Mouse (Mus musculus): ENCODE results near the gene Slc1a5. TPM values are rescaled to one million over a fixed set of nuclear protein-coding genes. Genes with fewer than 3 reads are reported as not detected.

Slc1a5 gene
- polyA plus RNA-seq, 1 experiment from 2014 or later: 26.5 TPM

GRCm38 (mm10) chr7:16837916-16838803, 57.0 kb downstream of the Slc1a5 start:
- no peaks in the 10 kb centered on the region for H3K27me3 ChIP-seq (replicated peaks; ENCODE audit: control insufficient read depth, insufficient read depth, low read length)
- no peak overlapping the region for H3K4me2 ChIP-seq (ENCODE audit: low read depth, low read length)
- DNase-seq (ENCODE audit: low spot score) (no peak), ATAC-seq (ENCODE audit: low read depth) (no peak)
- 0 out of 2 replicates have a peak, but pooled peaks cover 3% of the 10 kb centered on the region for H3K4me1 ChIP-seq (ENCODE audit: control insufficient read depth, insufficient read depth, low read length)
- 93% methylated on average over 18 of the region's 18 CpGs for WGBS
- H3K9ac ChIP-seq (ENCODE audit: low read depth, low read length): no peak overlapping the region
- no peak overlapping the region for H3K27ac ChIP-seq (replicated peaks; ENCODE audit: low read depth, low read length)
- H3K9me3 ChIP-seq (ENCODE audit: control insufficient read depth, low read length): no peaks in the 10 kb centered on the region
- H3K4me3 ChIP-seq (ENCODE audit: low read depth, low read length): no peak overlapping the region
- H3K36me3 ChIP-seq (ENCODE audit: control insufficient read depth, insufficient read depth, low read length): peaks cover 80% of the 10 kb centered on the region

- no peak for ATAC-seq (ENCODE audit: low read depth)
- Histone ChIP-seq H3K4me3 (ENCODE audit: low read depth, low read length) (no peak overlapping the region), H3K4me2 (ENCODE audit: low read depth, low read length) (no peak overlapping the region), H3K9me3 (ENCODE audit: control insufficient read depth, low read length) (no peaks in the 10 kb centered on the region), H3K9ac (ENCODE audit: low read depth, low read length) (no peak overlapping the region), H3K27ac (replicated peaks; ENCODE audit: low read depth, low read length) (no peak overlapping the region), H3K4me1 (ENCODE audit: control insufficient read depth, insufficient read depth, low read length) (0 out of 2 replicates have a peak, but pooled peaks cover 7% of the 10 kb centered on the region), H3K27me3 (replicated peaks; ENCODE audit: control insufficient read depth, insufficient read depth, low read length) (no peaks in the 10 kb centered on the region), H3K36me3 (ENCODE audit: control insufficient read depth, insufficient read depth, low read length) (peaks cover 72% of the 10 kb centered on the region)
- no peak for DNase-seq (ENCODE audit: low spot score)
- WGBS: 81% methylated on average over 6 of the region's 6 CpGs
Measured at GRCm38 (mm10) chr7:16838804-16839426, 57.8 kb downstream of the Slc1a5 start.

- H3K4me1 ChIP-seq (ENCODE audit: control insufficient read depth, insufficient read depth, low read length): 0 out of 2 replicates have a peak, but pooled peaks cover 12% of the 10 kb centered on the region
- no peak overlapping the region for H3K4me3 ChIP-seq (ENCODE audit: low read depth, low read length)
- no peaks in the 10 kb centered on the region for H3K9me3 ChIP-seq (ENCODE audit: control insufficient read depth, low read length)
- WGBS: 96% methylated on average over 12 of the region's 12 CpGs
- no peak overlapping the region for H3K27ac ChIP-seq (replicated peaks; ENCODE audit: low read depth, low read length)
- no peaks in the 10 kb centered on the region for H3K27me3 ChIP-seq (replicated peaks; ENCODE audit: control insufficient read depth, insufficient read depth, low read length)
- no peak overlapping the region for H3K4me2 ChIP-seq (ENCODE audit: low read depth, low read length)
- no peak overlapping the region; the same call in 1 of the 2 replicates for H3K9ac ChIP-seq (ENCODE audit: low read depth, low read length)
- DNase-seq (ENCODE audit: low spot score) (no peak), ATAC-seq (ENCODE audit: low read depth) (no peak)
- H3K36me3 ChIP-seq (ENCODE audit: control insufficient read depth, insufficient read depth, low read length): peaks cover 65% of the 10 kb centered on the region
Measured at GRCm38 (mm10) chr7:16839427-16840108, 58.4 kb downstream of the Slc1a5 start.

- ATAC-seq (ENCODE audit: low read depth) (no peak), DNase-seq (ENCODE audit: low spot score) (no peak)
- H3K4me2 ChIP-seq (ENCODE audit: low read depth, low read length): no peak overlapping the region
- H3K9ac ChIP-seq (ENCODE audit: low read depth, low read length): no peak overlapping the region
- H3K9me3 ChIP-seq (ENCODE audit: control insufficient read depth, low read length): no peaks in the 10 kb centered on the region
- H3K4me3 ChIP-seq (ENCODE audit: low read depth, low read length): no peak overlapping the region
- no peak overlapping the region for H3K27ac ChIP-seq (replicated peaks; ENCODE audit: low read depth, low read length)
- H3K4me1 ChIP-seq (ENCODE audit: control insufficient read depth, insufficient read depth, low read length): peaks cover 16% of the 10 kb centered on the region; the same call in 1 of the 2 replicates
- no peaks in the 10 kb centered on the region for H3K27me3 ChIP-seq (replicated peaks; ENCODE audit: control insufficient read depth, insufficient read depth, low read length)
- peaks cover 60% of the 10 kb centered on the region for H3K36me3 ChIP-seq (ENCODE audit: control insufficient read depth, insufficient read depth, low read length)
- 79% methylated on average over 2 of the region's 2 CpGs for WGBS
Measured at GRCm38 (mm10) chr7:16840109-16840491, 59.0 kb downstream of the Slc1a5 start.

- Histone ChIP-seq H3K9ac (ENCODE audit: low read depth, low read length) (no peak overlapping the region), H3K27me3 (replicated peaks; ENCODE audit: control insufficient read depth, insufficient read depth, low read length) (no peaks in the 10 kb centered on the region), H3K27ac (replicated peaks; ENCODE audit: low read depth, low read length) (no peak overlapping the region), H3K4me1 (ENCODE audit: control insufficient read depth, insufficient read depth, low read length) (peaks cover 24% of the 10 kb centered on the region), H3K4me3 (ENCODE audit: low read depth, low read length) (no peak overlapping the region), H3K36me3 (ENCODE audit: control insufficient read depth, insufficient read depth, low read length) (peaks cover 54% of the 10 kb centered on the region), H3K4me2 (ENCODE audit: low read depth, low read length) (no peak overlapping the region), H3K9me3 (ENCODE audit: control insufficient read depth, low read length) (no peaks in the 10 kb centered on the region)
- ATAC-seq (ENCODE audit: low read depth): no peak
- 73% methylated on average over 4 of the region's 4 CpGs for WGBS
- no peak for DNase-seq (ENCODE audit: low spot score)
Measured at GRCm38 (mm10) chr7:16841078-16841477, 59.9 kb downstream of the Slc1a5 start.

- peak overlapping the region; percentile 96 for H3K4me2 ChIP-seq (ENCODE audit: low read depth, low read length)
- H3K4me3 ChIP-seq (ENCODE audit: low read depth, low read length): peak overlapping the region; percentile 68
- DNase-seq (ENCODE audit: low spot score) (no peak), ATAC-seq (ENCODE audit: low read depth) (no peak)
- WGBS: 45% methylated on average over 11 of the region's 11 CpGs
- H3K27me3 ChIP-seq (replicated peaks; ENCODE audit: control insufficient read depth, insufficient read depth, low read length): no peaks in the 10 kb centered on the region
- H3K9me3 ChIP-seq (ENCODE audit: control insufficient read depth, low read length): no peaks in the 10 kb centered on the region
- H3K27ac ChIP-seq (replicated peaks; ENCODE audit: low read depth, low read length): peak overlapping the region; percentile 88
- peak overlapping the region; percentile 86 for H3K9ac ChIP-seq (ENCODE audit: low read depth, low read length)
- H3K36me3 ChIP-seq (ENCODE audit: control insufficient read depth, insufficient read depth, low read length): peaks cover 50% of the 10 kb centered on the region
- H3K4me1 ChIP-seq (ENCODE audit: control insufficient read depth, insufficient read depth, low read length): peaks cover 24% of the 10 kb centered on the region
Measured at GRCm38 (mm10) chr7:16841561-16842560, 60.7 kb downstream of the Slc1a5 start.

GRCm38 (mm10) chr7:16842645-16843063, 61.5 kb downstream of the Slc1a5 start, which contains the start of gene Prkd2:
Gene Prkd2, plus strand, starts transcription at chr7:16842902.
- Histone ChIP-seq H3K27me3 (replicated peaks; ENCODE audit: control insufficient read depth, insufficient read depth, low read length) (no peaks in the 10 kb centered on the region), H3K4me3 (ENCODE audit: low read depth, low read length) (peak within 1 kb of the TSS; percentile 68), H3K4me1 (ENCODE audit: control insufficient read depth, insufficient read depth, low read length) (peaks cover 24% of the 10 kb centered on the region), H3K27ac (replicated peaks; ENCODE audit: low read depth, low read length) (peak within 1 kb of the TSS; percentile 88), H3K9me3 (ENCODE audit: control insufficient read depth, low read length) (no peaks in the 10 kb centered on the region), H3K4me2 (ENCODE audit: low read depth, low read length) (peak within 1 kb of the TSS; percentile 96), H3K9ac (ENCODE audit: low read depth, low read length) (peak within 1 kb of the TSS; percentile 86), H3K36me3 (ENCODE audit: control insufficient read depth, insufficient read depth, low read length) (peaks cover 45% of the 10 kb centered on the region)
- peak; percentile 95 for DNase-seq (ENCODE audit: low spot score)
- WGBS: under 1% methylated on average over 18 of the region's 32 CpGs
- peak; percentile 90 for ATAC-seq (ENCODE audit: low read depth)
